Mouse (Mus musculus): ENCODE results near the gene Msl1. TPM values are rescaled to one million over a fixed set of nuclear protein-coding genes. Genes with fewer than 3 reads are reported as not detected.

The Msl1 gene
- polyA plus RNA-seq, 1 experiment from 2014 or later = 28.0 TPM

GRCm38 (mm10) chr11:98761939-98762338 lies 33.4 kb upstream of the Msl1 start:
- WGBS = 94% methylated on average over 4 of the region's 4 CpGs
- ATAC-seq (ENCODE audit: low FRiP score) (no peak), DNase-seq (ENCODE audit: low spot score) (no peak)
- Histone ChIP-seq H3K4me2 (replicated peaks; ENCODE audit: low read depth, low read length) (no peak overlapping the region), H3K4me3 (ENCODE audit: low read depth, low read length) (no peak overlapping the region), H3K27ac (ENCODE audit: low read depth, low read length) (no peak overlapping the region), H3K27me3 (ENCODE audit: control insufficient read depth, insufficient read depth, low read length) (no peaks in the 10 kb centered on the region), H3K9me3 (ENCODE audit: control insufficient read depth, low read length) (no peaks in the 10 kb centered on the region), H3K36me3 (ENCODE audit: control insufficient read depth, insufficient read depth, low read length) (no peaks in the 10 kb centered on the region; the same call in 1 of the 2 replicates), H3K4me1 (replicated peaks; ENCODE audit: control insufficient read depth, insufficient read depth, low read length) (no peaks in the 10 kb centered on the region; the same call in none of the 2 replicates), H3K9ac (ENCODE audit: low read depth, low read length) (no peak overlapping the region)

GRCm38 (mm10) chr11:98762756-98763501 lies 32.4 kb upstream of the Msl1 start:
- Histone ChIP-seq H3K4me1 (replicated peaks; ENCODE audit: control insufficient read depth, insufficient read depth, low read length) (peaks cover 2% of the 10 kb centered on the region), H3K9ac (ENCODE audit: low read depth, low read length) (no peak overlapping the region), H3K9me3 (ENCODE audit: control insufficient read depth, low read length) (no peaks in the 10 kb centered on the region), H3K27me3 (ENCODE audit: control insufficient read depth, insufficient read depth, low read length) (no peaks in the 10 kb centered on the region), H3K4me2 (replicated peaks; ENCODE audit: low read depth, low read length) (no peak overlapping the region), H3K36me3 (ENCODE audit: control insufficient read depth, insufficient read depth, low read length) (no peaks in the 10 kb centered on the region; the same call in 1 of the 2 replicates), H3K4me3 (ENCODE audit: low read depth, low read length) (no peak overlapping the region), H3K27ac (ENCODE audit: low read depth, low read length) (no peak overlapping the region)
- WGBS = 66% methylated on average over 17 of the region's 17 CpGs
- DNase-seq (ENCODE audit: low spot score) (peak; percentile 44), ATAC-seq (ENCODE audit: low FRiP score) (no peak)

GRCm38 (mm10) chr11:98763502-98763861 lies 31.8 kb upstream of the Msl1 start:
- Histone ChIP-seq H3K9ac (ENCODE audit: low read depth, low read length) (no peak overlapping the region), H3K27me3 (ENCODE audit: control insufficient read depth, insufficient read depth, low read length) (no peaks in the 10 kb centered on the region), H3K9me3 (ENCODE audit: control insufficient read depth, low read length) (no peaks in the 10 kb centered on the region), H3K4me2 (replicated peaks; ENCODE audit: low read depth, low read length) (no peak overlapping the region), H3K4me1 (replicated peaks; ENCODE audit: control insufficient read depth, insufficient read depth, low read length) (peaks cover 7% of the 10 kb centered on the region), H3K27ac (ENCODE audit: low read depth, low read length) (no peak overlapping the region), H3K36me3 (ENCODE audit: control insufficient read depth, insufficient read depth, low read length) (no peaks in the 10 kb centered on the region; the same call in 1 of the 2 replicates), H3K4me3 (ENCODE audit: low read depth, low read length) (no peak overlapping the region)
- DNase-seq (ENCODE audit: low spot score) (no peak), ATAC-seq (ENCODE audit: low FRiP score) (no peak)
- 94% methylated on average over 8 of the region's 8 CpGs for WGBS

GRCm38 (mm10) chr11:98764091-98764490 lies 31.2 kb upstream of the Msl1 start:
- Histone ChIP-seq H3K27ac (ENCODE audit: low read depth, low read length) (no peak overlapping the region), H3K4me1 (replicated peaks; ENCODE audit: control insufficient read depth, insufficient read depth, low read length) (peaks cover 8% of the 10 kb centered on the region), H3K9ac (ENCODE audit: low read depth, low read length) (no peak overlapping the region), H3K9me3 (ENCODE audit: control insufficient read depth, low read length) (no peaks in the 10 kb centered on the region), H3K4me3 (ENCODE audit: low read depth, low read length) (no peak overlapping the region), H3K27me3 (ENCODE audit: control insufficient read depth, insufficient read depth, low read length) (no peaks in the 10 kb centered on the region), H3K36me3 (ENCODE audit: control insufficient read depth, insufficient read depth, low read length) (no peaks in the 10 kb centered on the region; the same call in 1 of the 2 replicates), H3K4me2 (replicated peaks; ENCODE audit: low read depth, low read length) (no peak overlapping the region)
- ATAC-seq (ENCODE audit: low FRiP score) (no peak), DNase-seq (ENCODE audit: low spot score) (no peak)
- WGBS = 88% methylated on average over 18 of the region's 18 CpGs

GRCm38 (mm10) chr11:98764746-98765145 lies 30.6 kb upstream of the Msl1 start:
- Histone ChIP-seq H3K9me3 (ENCODE audit: control insufficient read depth, low read length) (no peaks in the 10 kb centered on the region), H3K27ac (ENCODE audit: low read depth, low read length) (no peak overlapping the region), H3K4me1 (replicated peaks; ENCODE audit: control insufficient read depth, insufficient read depth, low read length) (peaks cover 8% of the 10 kb centered on the region), H3K4me2 (replicated peaks; ENCODE audit: low read depth, low read length) (no peak overlapping the region), H3K9ac (ENCODE audit: low read depth, low read length) (no peak overlapping the region; the same call in 1 of the 2 replicates), H3K4me3 (ENCODE audit: low read depth, low read length) (no peak overlapping the region), H3K27me3 (ENCODE audit: control insufficient read depth, insufficient read depth, low read length) (no peaks in the 10 kb centered on the region), H3K36me3 (ENCODE audit: control insufficient read depth, insufficient read depth, low read length) (no peaks in the 10 kb centered on the region; the same call in 1 of the 2 replicates)
- DNase-seq (ENCODE audit: low spot score) (no peak), ATAC-seq (ENCODE audit: low FRiP score) (no peak)

GRCm38 (mm10) chr11:98765421-98766309 lies 29.7 kb upstream of the Msl1 start:
- H3K4me3 ChIP-seq (ENCODE audit: low read depth, low read length) = no peak overlapping the region
- 52% methylated on average over 8 of the region's 9 CpGs for WGBS
- no peaks in the 10 kb centered on the region for H3K27me3 ChIP-seq (ENCODE audit: control insufficient read depth, insufficient read depth, low read length)
- H3K36me3 ChIP-seq (ENCODE audit: control insufficient read depth, insufficient read depth, low read length) = no peaks in the 10 kb centered on the region; the same call in 1 of the 2 replicates
- DNase-seq (ENCODE audit: low spot score) (no peak), ATAC-seq (ENCODE audit: low FRiP score) (no peak)
- peaks cover 8% of the 10 kb centered on the region for H3K4me1 ChIP-seq (replicated peaks; ENCODE audit: control insufficient read depth, insufficient read depth, low read length)
- H3K9ac ChIP-seq (ENCODE audit: low read depth, low read length) = no peak overlapping the region
- H3K4me2 ChIP-seq (replicated peaks; ENCODE audit: low read depth, low read length) = no peak overlapping the region
- H3K9me3 ChIP-seq (ENCODE audit: control insufficient read depth, low read length) = no peaks in the 10 kb centered on the region
- H3K27ac ChIP-seq (ENCODE audit: low read depth, low read length) = peak overlapping the region; percentile 36; the same call in 1 of the 2 replicates

- Histone ChIP-seq H3K27me3 (ENCODE audit: control insufficient read depth, insufficient read depth, low read length) (no peaks in the 10 kb centered on the region), H3K36me3 (ENCODE audit: control insufficient read depth, insufficient read depth, low read length) (no peaks in the 10 kb centered on the region; the same call in 1 of the 2 replicates), H3K4me1 (replicated peaks; ENCODE audit: control insufficient read depth, insufficient read depth, low read length) (peaks cover 8% of the 10 kb centered on the region), H3K9ac (ENCODE audit: low read depth, low read length) (no peak overlapping the region), H3K4me3 (ENCODE audit: low read depth, low read length) (no peak overlapping the region), H3K9me3 (ENCODE audit: control insufficient read depth, low read length) (no peaks in the 10 kb centered on the region), H3K4me2 (replicated peaks; ENCODE audit: low read depth, low read length) (no peak overlapping the region), H3K27ac (ENCODE audit: low read depth, low read length) (peak overlapping the region; percentile 36; the same call in 1 of the 2 replicates)
- ATAC-seq (ENCODE audit: low FRiP score) (no peak), DNase-seq (ENCODE audit: low spot score) (no peak)
- 50% methylated on average over 1 of the region's 2 CpGs for WGBS
These were observed 29.0 kb upstream of the Msl1 start for GRCm38 (mm10) chr11:98766346-98766745.

- Histone ChIP-seq H3K9me3 (ENCODE audit: control insufficient read depth, low read length) (no peaks in the 10 kb centered on the region), H3K27me3 (ENCODE audit: control insufficient read depth, insufficient read depth, low read length) (no peaks in the 10 kb centered on the region), H3K36me3 (ENCODE audit: control insufficient read depth, insufficient read depth, low read length) (no peaks in the 10 kb centered on the region; the same call in 1 of the 2 replicates), H3K4me2 (replicated peaks; ENCODE audit: low read depth, low read length) (no peak overlapping the region), H3K27ac (ENCODE audit: low read depth, low read length) (0 out of 2 replicates have a peak overlapping the region, but pooled peaks have one; percentile 11), H3K9ac (ENCODE audit: low read depth, low read length) (0 out of 2 replicates have a peak overlapping the region, but pooled peaks have one; percentile 5), H3K4me3 (ENCODE audit: low read depth, low read length) (no peak overlapping the region), H3K4me1 (replicated peaks; ENCODE audit: control insufficient read depth, insufficient read depth, low read length) (peaks cover 8% of the 10 kb centered on the region)
- ATAC-seq (ENCODE audit: low FRiP score) (peak; percentile 55), DNase-seq (ENCODE audit: low spot score) (peak; percentile 30)
- 54% methylated on average over 5 of the region's 5 CpGs for WGBS
These were observed 28.5 kb upstream of the Msl1 start for GRCm38 (mm10) chr11:98766816-98767215.

Measured in hindbrain, embryonic 11.5 days (tissue).